Mouse (Mus musculus) lung, embryonic 14.5 days (tissue): Measurements from ENCODE around the gene Slc2a9. TPM values are rescaled to one million over a fixed set of nuclear protein-coding genes. Genes with fewer than 3 reads are reported as not detected.

ENCODE experiments used
- ATAC-seq: fragments of 200-750 bp; cut with Nextera tagmentation; 2 replicates; pipeline ENCODE4 v1.8.0; 2017; ENCODE audit warnings: mild to moderate bottlenecking, moderate TSS enrichment, moderate library complexity; ENCODE audit not compliant: insufficient read depth
- DNase-seq: peaks from one replicate; pipeline ENCODE4 v3.0.0-alpha.2; 2015
- H3K27ac ChIP-seq: fragments of 300-500 bp; sonication (generic); 2 replicates; pipeline ENCODE4 v1.5.1; 2014; ENCODE audit warnings: low read depth, mild to moderate bottlenecking, moderate library complexity
- H3K27me3 ChIP-seq: fragments of 300-500 bp; sonication (generic); 2 replicates; pipeline ENCODE4 v1.6.1; 2014; ENCODE audit warnings: low read length, control low read depth; ENCODE audit not compliant: insufficient read depth
- H3K36me3 ChIP-seq: fragments of 300-500 bp; sonication (generic); 2 replicates; pipeline ENCODE4 v1.6.1; 2014; ENCODE audit warnings: control low read depth; ENCODE audit not compliant: insufficient read depth
- H3K4me1 ChIP-seq: fragments of 300-500 bp; sonication (generic); 2 replicates; pipeline ENCODE4 v1.6.1; 2014; ENCODE audit warnings: antibody characterized with exemption, control low read depth; ENCODE audit not compliant: insufficient read depth
- H3K4me2 ChIP-seq: fragments of 300-500 bp; sonication (generic); 2 replicates; pipeline ENCODE4 v1.6.1; 2014; ENCODE audit warnings: mild to moderate bottlenecking
- H3K4me3 ChIP-seq: fragments of 300-500 bp; sonication (generic); 2 replicates; pipeline ENCODE4 v1.5.1; 2014; ENCODE audit warnings: low read depth, low read length
- H3K9ac ChIP-seq: fragments of 300-500 bp; sonication (generic); 2 replicates; pipeline ENCODE4 v1.6.1; 2014
- H3K9me3 ChIP-seq: fragments of 300-500 bp; sonication (generic); 2 replicates; pipeline ENCODE4 v1.6.1; 2016; ENCODE audit warnings: low read depth, low read length, control low read depth
- CTCF ChIP-seq: IDR thresholded peaks from 2 replicates; pipeline ENCODE4 v1.5.1; 2016; ENCODE audit warnings: antibody characterized with exemption, low read depth
- WGBS: fragments of 180-500 bp; shearing (Covaris S2); extraction: QIAGEN DNeasy Blood & Tissue Kit; methylation state at CpG from one replicate; pipeline ENCODE4 v1.1.7; 2014; 5-methylcytosine and 5-hydroxymethylcytosine counted together
- polyA plus RNA-seq: library from polyadenylated mRNA; unstranded; fragments of >200 nt; fragmentation: Nextera tagmentation; extraction: Ambion mirVana; gene quantifications from 2 replicates; pipeline ENCODE4 v1.2.1, GENCODE M21; 2014

Gene Slc2a9
- polyA plus RNA-seq, 1 experiment from 2014 or later: 2.2 TPM

DNA sequence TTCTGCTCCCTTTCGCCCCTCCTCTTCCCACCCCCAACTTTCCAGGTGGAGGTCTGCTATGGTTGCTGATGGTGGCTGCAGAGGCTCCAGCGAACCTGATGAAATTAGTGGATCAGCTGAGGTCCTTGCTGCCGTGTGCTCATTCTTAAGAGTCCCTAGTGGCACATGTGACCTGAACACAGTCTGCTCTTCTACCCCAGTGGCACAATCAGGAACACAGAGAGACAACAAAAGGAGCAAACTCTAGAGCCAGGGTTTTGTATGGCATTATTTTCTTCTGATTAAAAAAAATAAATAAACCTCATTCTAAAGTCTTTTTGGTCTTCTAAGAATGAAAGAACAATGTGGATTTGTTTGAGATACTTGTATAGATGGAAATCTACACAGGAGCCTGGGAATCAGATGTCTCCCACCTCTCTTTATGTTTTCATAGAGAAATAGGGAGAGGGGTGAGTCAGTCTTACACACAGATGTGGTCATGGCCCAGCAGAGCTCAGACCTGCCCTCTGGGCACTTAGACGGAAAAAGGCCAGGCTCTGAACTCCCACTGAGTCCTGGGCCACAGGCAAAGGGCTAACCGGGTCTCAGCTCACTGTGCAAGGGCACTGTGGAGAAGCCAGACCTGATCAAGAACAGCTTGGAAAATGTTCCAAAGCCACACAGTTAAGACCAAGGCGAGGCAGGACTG is 1.9 kb upstream of the Slc2a9 start:
- no peaks in the 10 kb centered on the region for H3K9me3 ChIP-seq
- ATAC-seq (no peak), DNase-seq (no peak)
- H3K27ac ChIP-seq: no peak overlapping the region
- no peaks in the 10 kb centered on the region for H3K4me1 ChIP-seq
- no peak for TF ChIP-seq CTCF
- no peaks in the 10 kb centered on the region for H3K27me3 ChIP-seq
- no peak overlapping the region for H3K9ac ChIP-seq
- no peaks in the 10 kb centered on the region for H3K36me3 ChIP-seq
- 61% methylated on average over 6 of the region's 6 CpGs for WGBS
- no peak overlapping the region for H3K4me3 ChIP-seq
- no peak overlapping the region for H3K4me2 ChIP-seq

DNA sequence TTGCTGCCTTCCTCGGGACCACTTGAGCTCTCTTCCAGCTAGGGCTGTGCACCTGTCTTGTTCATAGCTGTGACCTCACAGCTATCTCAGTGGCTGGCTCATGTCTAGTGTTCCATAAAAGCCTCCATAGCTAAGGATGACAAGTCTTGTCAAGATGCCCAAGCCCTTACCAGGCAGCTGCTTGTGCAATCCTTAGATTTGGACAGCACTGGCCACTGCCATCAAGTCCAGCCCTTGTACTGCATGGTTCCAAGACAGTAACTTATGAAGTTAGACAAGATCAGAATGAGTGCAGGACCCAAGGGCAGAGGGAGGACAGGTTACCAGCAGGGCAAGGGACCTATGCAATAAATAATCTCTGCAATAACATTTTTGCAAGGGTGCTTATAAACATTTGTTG is 1.2 kb upstream of the Slc2a9 start:
- 76% methylated on average over 1 of the region's 1 CpGs for WGBS
- DNase-seq (no peak), ATAC-seq (no peak)
- no peak overlapping the region for H3K9ac ChIP-seq
- H3K9me3 ChIP-seq: no peaks in the 10 kb centered on the region
- no peak for TF ChIP-seq CTCF
- H3K27ac ChIP-seq: no peak overlapping the region
- H3K4me1 ChIP-seq: no peaks in the 10 kb centered on the region
- H3K4me2 ChIP-seq: no peak overlapping the region
- no peaks in the 10 kb centered on the region for H3K27me3 ChIP-seq
- no peaks in the 10 kb centered on the region for H3K36me3 ChIP-seq
- no peak overlapping the region for H3K4me3 ChIP-seq

DNA sequence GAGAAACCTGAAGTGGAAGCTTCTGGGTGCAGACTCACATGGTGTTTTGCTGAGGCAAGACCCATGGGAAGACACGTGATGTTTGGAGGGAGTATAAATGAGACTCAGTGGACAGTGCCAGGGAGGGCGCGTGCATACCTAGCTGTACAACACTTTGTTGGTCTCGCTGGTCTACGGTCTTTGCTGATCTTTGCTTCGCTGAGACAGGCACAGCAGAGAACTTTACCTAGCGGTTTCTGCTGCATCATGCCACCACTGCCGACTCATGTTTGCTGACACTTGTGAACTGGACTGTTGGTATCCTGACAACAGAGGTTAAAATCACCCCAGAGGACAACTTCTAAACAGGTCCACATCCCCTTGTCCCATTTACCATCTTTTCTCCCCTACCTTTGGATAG is 2.9 kb downstream of the Slc2a9 start:
- no peaks in the 10 kb centered on the region for H3K4me1 ChIP-seq
- H3K4me2 ChIP-seq: no peak overlapping the region
- TF ChIP-seq CTCF: no peak
- H3K9ac ChIP-seq: no peak overlapping the region
- no peak overlapping the region for H3K27ac ChIP-seq
- no peaks in the 10 kb centered on the region for H3K27me3 ChIP-seq
- H3K9me3 ChIP-seq: no peaks in the 10 kb centered on the region
- no peak overlapping the region for H3K4me3 ChIP-seq
- 84% methylated on average over 8 of the region's 8 CpGs for WGBS
- H3K36me3 ChIP-seq: no peaks in the 10 kb centered on the region
- DNase-seq (no peak), ATAC-seq (no peak)

DNA sequence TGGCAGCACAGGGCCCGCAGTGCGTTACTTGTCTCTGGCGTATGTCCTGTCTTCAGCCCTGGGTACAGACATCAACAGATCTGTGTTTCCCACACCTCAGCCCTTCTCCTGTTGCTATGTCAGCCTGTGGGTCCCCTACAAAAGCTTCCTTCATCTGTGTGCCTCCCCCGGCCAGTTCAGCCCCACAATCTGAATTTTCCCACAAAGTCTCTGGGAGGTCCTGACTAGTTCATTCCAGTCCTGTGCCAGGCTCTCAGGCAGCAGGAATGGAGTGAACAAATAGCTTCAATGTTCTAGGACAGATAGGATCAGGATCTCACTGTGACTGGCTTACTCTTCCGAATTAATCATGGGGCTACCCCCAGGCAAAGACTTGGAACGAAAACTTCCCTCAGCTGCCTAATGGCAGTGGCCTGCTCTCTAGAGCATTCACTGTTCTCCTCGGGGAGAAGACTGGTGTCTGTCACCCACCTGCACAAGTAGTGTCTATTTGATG is 3.6 kb downstream of the Slc2a9 start:
- ATAC-seq: no peak
- H3K27me3 ChIP-seq: no peaks in the 10 kb centered on the region
- WGBS: 80% methylated on average over 7 of the region's 7 CpGs
- H3K36me3 ChIP-seq: no peaks in the 10 kb centered on the region
- H3K9me3 ChIP-seq: no peaks in the 10 kb centered on the region
- H3K27ac ChIP-seq: no peak overlapping the region
- TF ChIP-seq CTCF: no peak
- DNase-seq: no peak
- H3K9ac ChIP-seq: no peak overlapping the region
- H3K4me3 ChIP-seq: no peak overlapping the region
- no peaks in the 10 kb centered on the region for H3K4me1 ChIP-seq
- no peak overlapping the region for H3K4me2 ChIP-seq

DNA sequence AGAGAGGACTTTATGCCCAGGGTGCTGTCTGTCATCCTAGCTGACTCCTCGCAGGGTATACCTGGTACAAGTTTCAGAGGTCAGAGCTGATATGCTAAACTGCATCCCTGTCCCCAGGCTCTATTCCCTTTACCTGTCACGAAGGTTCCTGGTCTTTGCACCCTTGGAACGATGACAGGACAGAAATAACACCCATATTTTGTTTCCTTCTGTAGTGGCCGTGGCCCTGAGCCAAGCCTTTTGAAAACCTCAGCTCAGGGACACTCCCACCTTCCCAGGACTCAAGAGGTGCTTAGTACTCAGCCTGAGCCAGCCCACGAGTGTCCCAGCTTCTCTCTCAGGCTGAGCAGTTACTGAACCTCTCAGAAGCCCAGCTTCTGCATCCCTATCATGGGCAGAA is 4.5 kb downstream of the Slc2a9 start:
- no peak for DNase-seq
- Histone ChIP-seq H3K36me3 (no peaks in the 10 kb centered on the region), H3K9me3 (no peaks in the 10 kb centered on the region), H3K4me2 (no peak overlapping the region), H3K9ac (no peak overlapping the region), H3K4me3 (no peak overlapping the region), H3K4me1 (no peaks in the 10 kb centered on the region), H3K27me3 (no peaks in the 10 kb centered on the region), H3K27ac (no peak overlapping the region)
- no peak for TF ChIP-seq CTCF
- no peak for ATAC-seq
- 60% methylated on average over 5 of the region's 5 CpGs for WGBS

DNA sequence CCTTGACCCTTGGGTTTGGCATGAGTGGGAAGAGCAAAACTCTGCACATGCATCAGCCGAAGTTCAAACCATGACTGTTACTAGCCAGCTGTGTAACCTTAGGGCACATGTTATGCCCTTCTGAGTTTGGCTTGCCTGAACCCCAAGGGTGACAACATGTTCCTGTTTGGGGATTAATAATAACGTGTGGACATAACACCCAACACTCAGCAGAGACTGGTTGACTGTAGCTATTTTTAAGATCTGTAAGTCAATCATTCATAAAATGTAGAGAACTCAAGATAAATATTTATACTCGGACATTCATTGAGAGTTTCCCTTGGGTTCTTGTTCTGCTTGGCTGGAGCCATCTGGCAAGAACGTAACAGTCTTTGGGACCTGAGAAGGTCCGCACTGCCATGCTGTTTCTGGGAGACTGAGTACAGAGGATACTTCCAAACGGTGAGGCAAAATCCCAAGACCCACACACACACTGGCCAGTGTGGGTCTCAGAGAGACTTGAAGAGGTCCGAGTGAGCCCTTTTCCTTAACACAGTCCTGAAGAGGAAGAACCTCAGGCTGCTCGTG is 6.4 kb downstream of the Slc2a9 start:
- ATAC-seq: no peak
- no peak overlapping the region for H3K4me3 ChIP-seq

DNA sequence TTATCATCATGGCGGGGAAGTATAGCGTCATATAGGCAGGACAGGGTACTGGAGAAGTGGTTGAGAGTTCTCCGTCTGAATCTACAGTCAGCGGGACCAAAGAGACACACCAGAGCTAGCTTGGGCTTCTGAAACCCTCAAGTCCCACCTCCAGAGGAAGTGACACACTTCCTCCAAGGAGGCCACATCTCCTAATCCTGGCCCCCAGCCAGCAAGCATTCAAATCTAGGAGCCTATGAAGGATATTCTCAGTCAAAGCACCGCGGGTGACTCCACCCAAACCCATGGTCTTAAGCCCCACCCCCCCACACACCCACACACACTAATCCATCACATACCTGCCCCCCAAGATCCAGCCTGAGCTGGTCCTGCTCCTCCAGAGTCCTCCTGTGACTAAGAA is 9.1 kb downstream of the Slc2a9 start:
- Histone ChIP-seq H3K27me3 (no peaks in the 10 kb centered on the region), H3K36me3 (no peaks in the 10 kb centered on the region), H3K4me3 (no peak overlapping the region), H3K4me1 (no peaks in the 10 kb centered on the region), H3K27ac (no peak overlapping the region), H3K4me2 (no peak overlapping the region), H3K9ac (no peak overlapping the region), H3K9me3 (no peaks in the 10 kb centered on the region)
- no peak for ATAC-seq
- 85% methylated on average over 6 of the region's 6 CpGs for WGBS
- no peak for TF ChIP-seq CTCF
- no peak for DNase-seq

More for the DNA sequence above, 6.4 kb downstream of the Slc2a9 start:
- Histone ChIP-seq H3K9ac (no peak overlapping the region), H3K4me1 (no peaks in the 10 kb centered on the region), H3K36me3 (no peaks in the 10 kb centered on the region), H3K27me3 (no peaks in the 10 kb centered on the region), H3K9me3 (no peaks in the 10 kb centered on the region), H3K27ac (no peak overlapping the region), H3K4me2 (no peak overlapping the region)
- no peak for DNase-seq
- WGBS: 59% methylated on average over 8 of the region's 8 CpGs
- TF ChIP-seq CTCF: no peak
